Mouse (Mus musculus): Measurements from ENCODE around the gene Zfp740.

Zfp740 gene

DNA sequence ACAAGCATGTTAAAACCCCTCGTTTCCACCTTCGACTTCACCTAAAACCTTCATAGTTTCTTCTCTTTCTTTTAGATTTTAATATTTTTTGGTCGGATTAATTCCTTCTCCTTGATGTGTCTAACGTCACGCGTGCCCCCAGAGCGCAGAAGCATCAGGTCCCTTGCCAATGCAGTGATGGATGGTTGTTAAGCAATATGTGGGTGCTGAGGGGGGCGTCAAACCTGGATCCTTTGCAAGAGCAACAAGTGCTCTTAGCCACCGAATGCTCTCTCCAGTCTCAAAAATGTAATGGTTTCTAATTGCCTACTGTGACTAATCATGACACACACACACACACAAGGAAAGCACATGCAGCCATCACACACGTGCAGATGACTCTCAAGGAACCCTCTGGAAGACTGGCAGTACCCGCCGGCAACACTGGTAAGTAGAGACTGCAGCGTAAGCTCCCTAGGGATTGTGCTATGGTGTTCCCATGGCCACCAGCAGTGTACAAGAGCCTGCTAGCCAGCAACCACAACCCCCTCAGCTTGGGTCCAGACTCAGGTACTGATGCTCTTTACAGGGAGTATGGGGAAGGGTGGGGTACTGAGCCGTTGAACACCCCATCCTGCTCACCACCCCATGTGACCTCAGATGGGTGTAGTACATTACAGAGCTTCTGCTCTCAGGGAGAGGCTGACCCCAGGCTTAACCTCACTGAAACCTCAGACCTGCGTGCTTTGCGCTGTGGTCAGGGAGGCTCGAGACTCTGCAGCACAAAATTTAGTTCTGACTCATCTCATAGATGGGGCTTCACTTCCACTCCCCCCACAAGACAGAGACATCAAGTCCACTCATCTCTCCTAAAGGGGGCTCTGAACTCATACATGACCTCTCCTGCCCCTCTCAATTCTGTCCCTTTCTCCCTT, 27.6 kb downstream of the Zfp740 start:
- no peak for DNase-seq

DNA sequence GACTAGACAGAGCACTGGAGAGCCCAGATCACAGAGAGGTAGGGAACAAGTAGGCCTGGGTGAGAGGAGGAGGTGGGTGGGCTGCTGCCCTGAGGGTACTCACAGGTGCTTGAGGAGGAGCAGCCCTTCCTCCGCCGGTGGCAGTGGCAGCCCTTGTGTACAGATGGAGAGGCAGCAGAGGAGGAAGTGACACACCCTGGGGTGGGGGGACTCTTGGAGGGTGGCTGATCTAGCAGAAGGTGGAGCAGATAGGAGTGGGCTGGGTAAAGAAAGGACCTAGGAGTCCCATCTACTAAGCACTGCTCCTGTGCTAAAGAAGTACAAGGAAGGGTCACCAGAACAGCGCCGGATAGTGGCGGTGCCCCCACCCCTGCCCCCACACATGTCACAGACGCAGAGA, 28.7 kb downstream of the Zfp740 start, which contains the start of gene Itgb7:
Gene Itgb7, minus strand, starts transcription at position 197 of the 400 bp plus-strand sequence.
- no peak for DNase-seq

DNA sequence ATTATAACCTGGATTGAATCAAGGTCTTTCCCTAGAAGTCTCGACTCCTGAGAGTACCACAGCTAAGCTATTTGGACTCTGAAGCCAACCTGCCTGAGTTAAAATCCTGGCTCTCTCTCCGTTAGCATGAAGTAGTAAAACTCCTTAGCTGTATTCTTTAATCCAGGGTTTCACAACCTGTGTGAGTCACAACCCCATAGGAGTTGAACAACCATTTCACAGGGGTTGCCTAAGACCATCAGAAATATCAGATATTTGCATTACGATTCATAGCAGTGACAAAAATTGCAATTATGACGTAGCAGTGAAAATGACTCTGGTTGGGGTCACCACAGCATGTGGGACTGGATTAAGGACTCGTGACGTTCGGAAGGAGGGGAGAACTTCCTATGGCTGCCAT, 29.7 kb downstream of the Zfp740 start:
- DNase-seq: no peak

DNA sequence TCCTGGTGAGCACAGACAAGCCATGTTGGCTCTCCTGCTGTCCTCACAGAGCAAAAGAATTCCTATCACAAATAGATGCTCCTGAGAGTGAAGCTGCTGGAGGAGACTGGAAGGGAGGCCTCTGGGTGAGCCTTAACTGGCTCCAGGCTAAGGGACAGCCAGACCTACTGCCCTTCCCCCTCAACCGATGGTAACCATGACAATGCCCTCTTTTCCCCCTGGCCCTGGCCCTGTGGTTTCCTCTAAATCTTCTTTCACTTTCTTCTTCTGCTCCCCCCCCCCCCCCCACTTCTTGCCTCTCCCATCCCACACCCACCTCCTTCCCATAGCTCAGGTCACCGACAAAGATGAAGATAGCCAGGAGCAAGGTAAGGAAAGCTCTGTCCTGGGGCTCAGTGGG, 30.8 kb downstream of the Zfp740 start:
- DNase-seq: no peak

DNA sequence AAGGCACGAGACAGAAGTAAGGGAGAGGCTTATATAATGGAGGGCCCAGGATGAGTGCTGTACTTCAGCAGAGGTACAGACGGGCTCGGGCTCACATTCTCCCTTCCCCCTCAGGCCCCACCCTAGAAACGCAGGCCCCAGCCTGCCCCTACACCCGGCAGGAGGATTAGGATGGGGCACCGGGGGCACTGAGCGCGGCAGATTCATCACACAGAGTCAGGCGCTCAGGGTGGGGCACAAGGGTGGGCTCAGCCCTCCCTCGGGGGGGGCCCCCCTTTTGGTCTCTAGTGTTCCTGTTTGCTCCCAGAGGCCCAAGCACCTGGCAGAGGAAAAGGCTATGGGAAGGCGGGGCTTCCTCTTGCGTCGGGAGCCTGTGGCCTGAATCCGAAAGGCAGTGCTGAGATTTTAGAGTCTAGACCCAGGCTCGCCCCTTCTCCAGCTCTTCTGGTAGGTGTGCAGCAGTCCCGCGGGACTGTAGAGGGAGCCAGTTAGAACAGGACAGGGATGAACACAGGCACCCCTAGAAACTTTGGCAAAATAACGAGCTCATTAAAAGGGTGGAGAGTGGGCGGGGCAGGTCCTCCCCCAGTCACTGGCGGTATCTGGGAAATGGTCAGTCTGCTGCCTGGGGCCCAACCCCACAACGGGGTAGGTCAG, 32.5 kb downstream of the Zfp740 start:
- DNase-seq: no peak

DNA sequence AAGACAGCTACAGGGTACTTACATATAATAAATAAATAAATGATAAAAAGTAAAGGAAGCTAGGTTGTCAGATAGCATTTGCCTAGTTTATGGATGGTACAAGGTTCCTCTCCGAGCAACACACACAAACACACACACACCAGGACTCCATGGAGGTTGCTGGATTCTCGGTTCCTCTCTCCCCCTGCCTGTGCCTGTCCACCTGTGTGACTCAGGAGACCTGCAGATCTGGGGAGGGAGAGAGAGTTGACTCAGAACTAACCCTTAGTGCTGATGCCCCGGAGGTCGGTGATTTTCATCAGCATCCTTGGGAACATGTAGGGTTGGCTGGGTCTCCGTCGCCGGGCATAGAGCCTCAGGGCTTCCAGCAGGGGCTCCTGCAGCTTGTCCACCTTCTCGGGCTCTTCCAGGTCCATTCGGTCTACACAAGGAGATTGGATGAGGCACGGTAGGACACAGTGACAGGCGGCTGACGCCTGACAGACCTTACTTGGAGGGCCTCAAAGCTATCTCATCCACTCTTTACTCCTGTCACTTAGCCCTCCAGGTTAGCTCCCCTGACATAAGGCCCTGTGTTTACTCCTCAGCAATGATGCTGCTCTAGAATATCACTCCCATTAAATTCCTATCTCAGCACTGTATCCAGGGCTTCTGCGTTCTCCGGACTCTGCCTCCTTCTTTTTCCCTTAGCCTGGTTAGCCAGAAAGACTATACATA, 35.7 kb downstream of the Zfp740 start:
- no peak for DNase-seq

DNA sequence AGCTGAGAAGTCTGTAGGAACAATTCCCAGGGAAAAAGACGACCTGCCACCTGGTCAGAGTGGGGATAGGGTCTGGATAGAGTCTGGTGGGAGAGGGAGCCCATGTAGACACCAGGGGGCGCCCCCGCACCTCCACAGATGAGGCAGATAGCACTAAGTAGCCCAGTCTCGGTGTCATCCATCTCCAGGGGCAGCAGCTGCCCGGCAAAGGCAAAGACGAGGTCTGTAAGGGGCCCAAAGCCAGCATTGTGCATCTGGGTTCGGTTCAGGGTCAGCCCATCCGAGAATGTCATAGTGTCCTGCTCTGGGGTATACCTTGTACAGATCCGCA, 36.2 kb downstream of the Zfp740 start:
- peak; percentile 70 for DNase-seq

DNA sequence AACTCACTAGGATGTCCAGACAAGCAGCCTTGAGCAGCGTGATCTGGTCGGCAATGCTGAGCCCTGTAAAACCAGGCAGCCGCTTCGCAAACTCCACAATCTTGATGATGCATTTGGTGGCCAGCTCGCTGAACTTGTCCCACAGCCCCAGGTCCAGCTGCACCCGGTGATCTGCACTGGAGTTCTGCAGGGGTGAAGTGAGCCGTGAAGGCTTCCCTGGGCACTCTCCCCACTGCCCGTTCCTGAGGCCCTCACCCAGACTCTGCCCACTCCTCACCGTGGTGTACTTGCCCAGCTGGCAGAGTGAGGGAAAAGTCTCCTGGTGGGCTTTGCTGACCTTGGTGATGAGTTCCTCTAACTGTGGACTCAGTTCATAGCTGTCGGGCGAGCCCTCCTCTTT, 36.8 kb downstream of the Zfp740 start:
- DNase-seq: no peak

DNA sequence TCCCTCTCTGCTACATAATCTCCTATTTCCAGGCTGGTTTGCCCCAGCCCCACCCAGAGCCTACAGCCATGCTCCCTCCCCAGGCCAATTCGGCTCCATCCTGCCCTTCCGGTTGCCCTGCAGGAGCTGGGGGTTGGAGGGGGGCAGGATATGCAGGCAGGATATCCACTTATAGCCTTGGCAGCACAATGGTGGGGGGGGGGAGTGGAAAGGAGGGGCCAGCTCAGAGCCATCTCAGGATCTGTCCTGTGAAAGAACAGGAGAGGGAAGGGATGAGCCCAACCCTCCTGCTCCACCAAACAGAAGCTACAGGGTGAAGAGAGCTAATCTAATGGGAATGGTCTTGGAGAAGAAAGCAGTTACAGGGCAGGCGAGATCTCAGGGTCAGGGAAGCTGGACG, 37.6 kb downstream of the Zfp740 start:
- DNase-seq: no peak

DNA sequence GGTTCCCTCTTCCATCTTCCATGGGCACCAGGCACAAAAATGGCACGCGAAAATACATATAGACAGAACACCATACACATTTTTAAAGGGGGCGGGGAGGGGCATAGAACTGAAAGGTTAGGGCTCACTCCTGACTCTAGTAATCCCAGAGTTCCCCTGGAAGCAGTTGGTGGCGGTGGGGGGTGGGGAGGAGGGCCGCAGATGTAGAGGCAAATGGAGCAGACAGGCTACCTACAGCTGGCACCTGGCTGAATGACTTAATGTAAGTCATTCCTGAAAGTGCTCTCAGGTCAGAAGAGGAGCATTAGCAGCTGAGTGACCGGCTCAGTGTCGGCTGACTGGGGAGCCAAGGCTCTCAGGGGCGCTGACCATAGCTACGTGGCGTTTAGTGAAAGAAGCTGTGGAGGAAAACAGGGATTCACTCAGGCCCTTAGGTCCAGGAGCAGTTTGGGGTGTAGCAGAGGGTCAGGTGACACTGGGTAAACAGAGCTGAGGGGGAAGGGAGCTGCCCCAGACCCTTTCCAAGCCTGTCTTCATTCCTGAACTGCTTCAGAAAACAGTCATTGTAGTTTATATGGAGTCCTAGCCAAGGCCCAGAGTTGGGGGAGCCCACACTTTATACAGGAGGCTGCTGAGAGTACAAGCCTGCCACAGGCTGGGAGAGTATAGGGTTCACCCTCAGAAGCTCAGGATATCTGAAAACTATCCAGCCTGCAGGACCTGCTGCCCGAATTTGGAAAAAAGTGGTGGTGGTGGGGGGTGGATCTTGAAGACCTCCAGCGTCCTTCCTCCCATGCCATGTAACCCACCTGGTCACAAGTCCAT, 39.6 kb downstream of the Zfp740 start:
- no peak for DNase-seq

DNA sequence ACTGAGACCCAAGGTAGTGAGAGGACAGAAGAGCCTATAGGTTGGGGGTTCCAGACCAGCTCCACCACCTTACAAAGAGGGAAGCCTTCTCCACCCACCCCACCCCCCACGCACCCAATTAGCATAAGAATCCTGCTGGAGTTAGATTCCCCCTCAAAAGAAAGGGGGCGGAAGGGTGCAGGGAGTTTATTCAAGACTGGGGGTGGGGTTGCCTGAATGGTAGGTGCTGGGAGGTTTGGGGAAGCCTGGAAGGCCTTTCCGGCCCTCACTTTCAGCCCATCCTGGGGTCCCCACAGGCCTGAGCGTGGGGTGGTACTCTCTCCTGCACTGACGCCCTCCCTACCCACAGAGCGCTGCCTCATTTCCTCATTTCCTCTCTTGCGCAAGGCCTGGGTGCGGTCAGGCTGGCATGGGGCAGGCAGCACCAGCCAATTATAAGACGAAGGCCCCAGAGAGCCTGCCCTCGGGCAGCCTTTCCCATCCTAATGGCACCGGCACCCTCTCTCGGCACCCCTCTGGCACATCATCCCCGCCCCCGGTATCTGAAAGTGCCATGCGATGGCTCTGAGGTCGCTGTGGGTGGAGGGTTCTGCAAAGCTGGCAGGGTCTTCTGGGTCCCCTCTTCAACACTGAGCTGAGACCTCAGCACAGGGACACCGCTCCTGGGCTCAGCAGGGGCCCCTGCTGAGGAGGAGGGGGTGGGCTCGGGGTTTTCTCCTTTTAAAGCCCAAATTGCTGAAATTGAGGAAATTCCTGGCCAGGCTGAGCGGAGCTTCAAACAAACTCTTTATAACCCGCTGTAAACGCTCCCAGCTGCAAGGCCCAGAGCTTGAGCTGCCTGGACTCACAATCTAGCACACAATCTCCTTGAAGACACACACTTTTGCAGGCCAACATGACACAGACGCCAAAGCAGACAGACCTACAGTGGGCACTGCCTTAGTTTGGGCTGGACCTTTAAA, 40.5 kb downstream of the Zfp740 start:
- no peak for DNase-seq

DNA sequence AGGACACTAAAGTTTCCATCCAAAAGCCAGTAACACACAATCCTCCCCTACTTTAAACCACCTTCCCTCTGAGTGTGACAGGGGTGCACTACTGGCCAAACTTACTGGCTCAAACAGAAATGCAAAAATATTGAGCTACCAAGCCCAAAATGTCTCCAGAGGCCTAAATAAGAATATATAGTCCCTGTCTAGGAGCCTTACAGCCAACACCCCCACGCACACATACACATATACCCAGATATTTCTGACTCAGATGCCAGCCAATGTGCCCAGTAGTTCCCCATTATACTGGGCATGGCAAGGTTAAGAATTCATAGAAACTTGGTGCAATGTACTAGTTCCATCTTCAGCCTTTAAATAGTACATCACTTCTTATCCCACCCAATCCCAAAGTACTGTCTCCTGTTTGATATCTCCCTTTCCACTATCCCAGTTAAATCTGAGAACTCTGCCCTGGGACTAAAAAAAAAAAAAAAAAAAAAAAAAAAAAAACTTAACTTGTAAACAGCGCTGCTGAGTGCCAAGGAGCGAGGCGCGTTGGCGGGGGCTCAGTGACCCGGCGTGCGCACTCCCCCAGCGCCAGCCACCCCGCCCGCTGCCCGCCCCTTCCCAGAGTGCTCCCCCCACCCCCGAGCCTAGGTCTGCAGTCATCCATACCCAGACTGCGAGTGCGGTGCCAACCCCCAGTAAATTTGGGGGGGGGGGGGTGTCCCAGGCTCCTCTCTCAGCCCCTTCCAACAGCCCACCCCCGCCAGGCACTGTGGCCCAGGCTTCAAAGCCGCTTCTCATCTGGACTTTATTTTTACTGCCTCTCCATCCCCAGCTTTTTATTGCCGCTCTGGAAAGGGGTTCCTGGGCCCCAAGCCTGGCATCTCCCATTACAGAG, 41.5 kb downstream of the Zfp740 start:
- DNase-seq: no peak

DNA sequence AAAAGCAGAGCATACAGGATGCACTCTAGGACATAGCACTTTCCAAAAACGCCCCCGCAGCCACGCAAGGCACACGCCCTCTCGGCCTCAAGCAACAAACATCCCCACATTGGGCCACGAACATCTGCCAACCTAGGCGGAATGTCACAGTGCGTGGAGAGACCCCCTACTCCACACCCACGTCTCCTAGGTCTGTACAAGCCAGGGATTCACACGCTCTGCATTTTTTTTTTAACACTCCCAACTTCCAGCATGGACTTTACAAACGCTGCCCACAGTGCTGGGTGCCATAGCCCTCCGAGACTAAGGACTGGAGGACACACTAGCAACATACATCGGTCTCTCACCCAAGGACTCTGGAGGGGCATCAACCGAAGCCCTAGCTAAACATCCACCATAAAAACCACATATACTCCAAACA, 42.4 kb downstream of the Zfp740 start:
- DNase-seq: no peak

DNA sequence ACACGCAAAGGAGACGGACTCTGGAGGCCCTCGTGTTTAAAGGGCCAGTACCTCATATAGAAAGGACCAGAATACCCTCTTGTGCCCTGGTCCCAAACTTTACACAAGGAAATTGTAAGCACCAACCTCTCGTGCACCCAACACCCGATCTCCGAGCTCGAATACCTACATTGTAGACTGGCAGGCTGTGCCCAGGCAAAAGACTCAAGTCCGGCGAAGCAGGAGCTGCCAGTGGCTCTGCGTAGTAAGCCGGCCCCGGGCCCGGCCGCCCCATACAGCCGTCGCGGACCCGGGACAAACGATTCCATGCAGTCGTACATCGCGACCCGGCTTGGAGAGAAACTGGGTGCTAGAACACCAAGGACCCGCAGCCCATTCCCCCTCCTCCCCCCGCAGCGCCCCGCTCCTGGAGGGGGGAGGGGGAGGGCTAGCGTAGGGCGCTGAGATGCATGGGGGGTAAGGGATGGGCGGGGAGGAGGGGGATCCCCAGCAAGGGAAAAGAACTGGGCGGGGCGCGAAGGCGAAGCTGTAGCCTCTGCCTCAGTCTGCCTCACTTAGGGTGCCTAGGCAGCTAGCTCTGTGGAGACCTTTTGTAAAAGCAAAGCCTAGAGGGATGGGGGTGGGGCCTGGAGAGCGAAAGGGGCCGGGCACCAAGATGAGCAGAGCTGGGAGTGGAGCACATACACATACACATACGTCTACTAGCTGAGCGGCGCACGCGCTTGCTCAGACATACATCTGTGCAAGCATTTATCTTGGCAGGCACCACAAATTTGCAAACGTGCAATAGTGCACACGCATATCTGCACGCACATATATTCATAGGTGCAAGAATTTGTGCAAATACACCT, 43.1 kb downstream of the Zfp740 start:
- peak; percentile 74 for DNase-seq

DNA sequence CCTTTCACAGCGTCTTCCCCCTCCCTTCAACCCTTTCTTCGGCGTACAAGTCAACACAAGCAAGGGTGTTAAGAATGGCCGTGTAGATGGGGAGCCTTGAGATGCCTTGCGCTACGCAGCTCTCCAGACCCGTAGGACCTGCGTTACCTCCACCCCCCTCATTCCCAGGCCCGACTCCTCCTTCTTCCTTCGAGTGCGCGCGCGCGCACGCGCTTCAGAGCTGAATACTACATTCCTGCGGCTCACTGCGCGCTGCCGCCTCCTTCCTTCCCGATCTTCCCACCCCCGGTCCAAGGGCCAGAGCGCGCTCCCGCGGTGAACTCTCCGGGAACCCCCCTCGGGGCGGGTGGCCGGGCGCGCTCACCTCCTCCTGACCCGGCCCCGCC, 43.8 kb downstream of the Zfp740 start:
- DNase-seq: peak; percentile 92

DNA sequence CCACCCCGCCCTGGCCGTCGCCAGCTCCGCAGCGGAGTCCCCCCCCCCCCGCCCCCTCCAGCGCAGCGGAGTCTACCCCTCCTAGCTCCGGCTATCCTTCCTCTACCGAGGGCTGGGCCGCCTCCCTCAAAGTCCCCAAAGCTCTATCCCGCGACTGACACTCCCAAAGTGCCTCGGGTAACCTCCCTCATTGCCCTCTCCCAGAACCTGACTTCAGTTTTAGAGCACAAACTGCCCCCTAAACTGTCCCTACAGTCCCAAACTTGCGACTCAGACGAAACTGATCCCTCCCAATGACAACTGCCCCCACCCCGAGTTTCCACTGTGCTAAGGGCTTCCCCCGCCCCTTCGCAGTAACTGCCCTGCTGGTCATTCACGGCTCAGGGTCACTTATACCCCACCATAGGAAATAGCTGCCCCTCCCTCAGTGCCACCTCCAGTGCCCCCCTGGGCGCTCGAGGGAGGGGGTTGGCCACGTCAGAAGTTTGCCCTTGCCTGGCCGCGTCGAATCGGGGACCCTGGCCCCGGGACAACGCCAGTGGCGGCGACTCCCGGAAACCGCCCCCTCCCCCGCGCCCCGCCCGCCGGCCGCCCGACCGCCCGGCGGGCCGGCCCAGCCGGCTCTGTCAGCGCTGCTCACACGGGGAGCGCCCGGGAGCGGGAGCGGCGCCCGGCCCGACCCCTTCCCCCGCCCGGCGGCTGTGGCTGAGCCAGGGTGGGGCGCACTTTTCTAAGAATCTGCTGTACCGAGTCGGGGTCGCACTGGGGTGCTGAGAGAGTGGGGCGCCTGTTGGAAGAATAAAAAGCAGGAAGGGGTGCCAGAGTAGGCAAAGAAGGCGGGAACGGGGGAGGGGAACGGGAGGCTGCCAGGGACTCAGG, 44.4 kb downstream of the Zfp740 start:
- DNase-seq: peak; percentile 59

DNA sequence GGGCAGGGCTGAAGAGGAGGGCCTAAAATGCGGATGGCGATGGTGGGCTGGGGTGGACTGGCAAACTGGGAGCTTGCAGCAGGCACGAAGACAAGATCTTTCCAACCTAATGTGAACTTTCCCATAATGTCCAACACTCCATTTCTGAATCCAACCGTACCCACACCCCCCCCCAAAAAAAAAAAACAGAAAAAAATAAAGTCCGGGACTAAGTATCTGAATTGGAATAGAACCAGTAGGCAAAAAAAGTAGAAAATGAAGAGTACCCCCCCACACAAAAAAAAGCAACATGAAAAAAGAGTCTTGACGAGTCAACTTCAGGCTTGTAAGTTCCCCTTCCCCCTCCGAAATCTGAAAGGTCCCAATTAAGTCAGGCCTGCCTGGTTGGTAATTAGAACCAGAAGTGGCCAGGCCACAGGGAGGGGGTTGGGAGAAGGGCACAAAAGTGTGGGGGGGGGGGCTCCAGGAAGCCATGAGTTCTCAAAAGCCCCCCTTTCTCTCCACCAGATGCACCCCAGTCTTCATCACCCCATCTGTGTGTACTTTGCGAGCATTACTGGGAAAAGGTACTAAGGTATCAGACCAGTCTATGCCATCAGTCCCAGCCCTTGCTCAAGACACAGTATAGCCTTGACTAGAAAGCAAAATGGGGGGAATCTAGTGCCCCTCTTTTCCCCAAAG, 45.2 kb downstream of the Zfp740 start:
- DNase-seq: no peak

DNA sequence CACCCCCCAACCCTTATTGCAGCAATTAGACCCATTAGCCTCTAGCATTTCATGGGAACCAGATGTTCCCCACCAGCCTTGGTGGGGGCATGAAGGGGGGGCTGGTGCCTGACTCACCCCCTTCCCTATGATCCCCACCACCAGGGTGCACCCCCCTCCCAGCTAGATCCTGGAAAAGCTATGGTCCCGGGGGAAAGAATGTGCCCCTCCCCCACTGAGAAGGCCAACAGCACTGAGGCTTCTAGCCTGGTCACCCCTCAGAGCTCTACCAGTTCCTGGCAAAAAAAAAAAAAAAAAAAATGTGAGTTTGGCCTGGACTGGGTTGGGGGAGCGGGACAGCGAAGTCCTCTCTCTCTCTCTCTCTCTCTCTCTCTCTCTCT, 45.8 kb downstream of the Zfp740 start:
- DNase-seq: peak; percentile 34

Measured in cerebellum, adult 11 months (tissue).